Mouse (Mus musculus) cerebellum, adult 2 months (tissue): ENCODE results near the gene Prr3. TPM values are rescaled to one million over a fixed set of nuclear protein-coding genes. Genes with fewer than 3 reads are reported as not detected.

Source experiments
- DNase-seq, 2 experiments: peaks; one replicate each; pipeline ENCODE4 v3.0.0; 2021
- H3K27ac ChIP-seq: fragments of 200-500 bp; 2 replicates; pipeline ENCODE4 v1.5.1; 2012; ENCODE audit warnings: low read length, control low read depth, inconsistent platforms; ENCODE audit not compliant: insufficient read depth
- H3K27me3 ChIP-seq: fragments of 200-500 bp; 2 replicates; pipeline ENCODE4 v1.6.1; 2012; ENCODE audit warnings: inconsistent platforms, mild to moderate bottlenecking, low read length, moderate library complexity; ENCODE audit not compliant: control insufficient read depth, insufficient read depth
- H3K4me1 ChIP-seq: fragments of 200-500 bp; 2 replicates; pipeline ENCODE4 v1.6.1; 2011; ENCODE audit warnings: low read length; ENCODE audit not compliant: control insufficient read depth, insufficient read depth
- H3K4me3 ChIP-seq: fragments of 200-500 bp; replicated peaks from 2 replicates; pipeline ENCODE3; 2011; ENCODE audit warnings: mild to moderate bottlenecking, low read depth, low read length, control low read depth; ENCODE audit not compliant: insufficient read depth
- CTCF ChIP-seq: fragments of 200-500 bp; IDR thresholded peaks from 2 replicates; pipeline ENCODE4 v1.5.1; 2011; ENCODE audit warnings: low read depth, mild to moderate bottlenecking, control low read depth, low read length, moderate library complexity, borderline replicate concordance; ENCODE audit not compliant: insufficient read depth
- POLR2A ChIP-seq: fragments of 200-500 bp; IDR thresholded peaks from 2 replicates; pipeline ENCODE4 v1.6.1; 2011; ENCODE audit warnings: low read length, control low read depth, borderline replicate concordance; ENCODE audit not compliant: insufficient read depth
- WGBS: fragments of 180-500 bp; shearing (Covaris S2); methylation state at CpG from one replicate; pipeline ENCODE4 v1.1.7; 2018; 5-methylcytosine and 5-hydroxymethylcytosine counted together
- polyA plus RNA-seq: library from polyadenylated mRNA; depleted of rRNA; stranded (reverse); fragments of >200 nt; gene quantifications from 2 replicates; pipeline ENCODE4 v1.2.3, GENCODE M21; 2012; rRNA removed

The Prr3 gene
- polyA plus RNA-seq = 38.8 and 42.6 TPM in 2 replicates

DNA sequence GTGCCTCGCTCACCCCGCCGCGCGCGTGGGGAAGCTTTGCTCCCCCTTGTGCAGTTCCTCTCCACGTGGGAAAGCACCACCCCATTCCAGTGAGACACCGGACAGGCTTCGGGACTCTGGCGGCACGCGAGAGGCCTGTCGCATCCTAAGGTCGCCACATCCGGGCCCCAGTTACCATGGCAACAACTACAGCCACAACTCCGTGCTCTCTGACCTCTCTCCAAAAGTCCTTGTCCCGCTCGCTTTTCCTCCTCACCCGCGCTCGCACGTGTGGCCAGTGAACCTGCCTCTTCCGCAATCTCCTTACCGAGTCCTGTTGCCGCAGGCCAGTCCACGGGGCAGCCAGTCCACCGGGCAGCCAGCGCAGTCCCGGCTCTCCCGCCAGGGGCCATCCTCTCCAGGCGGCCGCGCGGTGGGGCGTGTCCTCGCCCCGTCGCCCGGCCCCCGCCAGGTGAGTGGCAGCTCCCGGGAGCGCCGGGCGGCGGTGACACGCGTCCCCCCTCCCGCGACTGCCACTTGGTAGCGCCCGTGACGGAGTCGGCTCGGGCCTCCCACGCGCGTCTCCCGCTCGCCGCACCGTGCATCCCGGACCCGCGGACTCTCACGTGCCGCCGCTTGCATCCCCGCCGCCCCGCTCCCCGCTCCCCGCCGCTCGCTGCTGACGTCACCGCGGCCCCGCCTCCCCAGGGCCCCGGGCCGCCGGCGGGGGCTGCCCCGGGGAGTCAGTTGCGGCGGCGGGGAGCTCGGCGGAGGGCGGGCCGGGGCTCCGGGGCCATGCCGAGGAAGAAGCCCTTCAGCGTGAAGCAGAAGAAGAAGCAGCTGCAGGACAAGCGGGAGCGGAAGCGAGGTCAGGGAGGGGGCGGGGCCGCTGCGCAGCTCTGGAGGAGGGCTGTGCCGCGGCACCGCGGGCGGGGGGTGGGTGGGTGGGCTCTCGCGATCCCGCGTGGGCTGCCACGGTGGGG lies at the start of gene Prr3, which contains the start of gene Gnl1:
Prr3 (minus strand) TSS at position 836 of the 962 bp plus-strand sequence.
Gnl1 (plus strand) TSS at position 451 of the 962 bp plus-strand sequence.
- peak; percentile 92 to 97 for DNase-seq
- TF ChIP-seq POLR2A (no peak), CTCF (no peak)
- Histone ChIP-seq H3K27me3 (no peaks in the 10 kb centered on the region), H3K27ac (peak within 1 kb of the TSS; percentile 82), H3K4me3 (peak within 1 kb of the TSS; percentile 78), H3K4me1 (no peaks in the 10 kb centered on the region)
- WGBS = under 1% methylated on average over 97 of the region's 109 CpGs

DNA sequence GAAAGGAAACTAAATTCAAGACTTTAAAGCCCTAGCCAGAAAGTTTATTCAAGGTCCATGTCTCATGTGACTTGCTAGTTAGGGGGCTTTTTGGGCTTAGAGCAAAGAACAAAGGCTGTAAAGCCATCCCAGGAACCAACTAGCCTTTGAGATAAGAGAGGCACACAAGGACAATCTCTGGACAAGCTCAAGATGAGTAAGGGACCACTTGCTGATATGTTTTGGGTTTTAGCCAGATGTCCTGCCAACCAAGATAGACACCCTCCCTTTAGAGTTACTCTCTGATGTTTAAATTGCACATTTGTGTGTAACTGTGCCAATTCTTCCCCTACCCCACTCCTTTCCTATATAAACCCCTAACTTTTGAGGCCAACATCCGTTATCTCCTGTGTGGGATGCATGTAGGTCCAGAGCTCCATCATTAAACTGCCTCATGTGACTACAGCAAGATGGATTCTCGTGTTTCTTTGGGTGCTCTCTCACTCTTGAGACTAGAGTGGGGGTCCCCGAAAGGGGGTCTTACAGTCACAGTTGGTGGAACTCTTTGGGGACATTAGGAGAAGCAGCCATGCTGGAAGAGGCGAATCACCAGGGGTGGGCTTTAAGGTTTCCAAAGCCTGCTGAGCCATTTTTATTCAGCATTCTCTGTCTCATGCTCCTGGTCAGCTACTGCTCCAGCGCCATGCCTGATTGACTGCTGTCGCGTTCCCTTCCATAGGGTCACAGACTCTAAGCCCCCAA lies 49.0 kb upstream of the Prr3 start:
- H3K27ac ChIP-seq = no peak overlapping the region
- WGBS = 60% methylated on average over 7 of the region's 7 CpGs
- no peaks in the 10 kb centered on the region for H3K4me1 ChIP-seq
- H3K27me3 ChIP-seq = no peaks in the 10 kb centered on the region
- no peak overlapping the region for H3K4me3 ChIP-seq
- DNase-seq = no peak
- TF ChIP-seq POLR2A (no peak), CTCF (no peak)

DNA sequence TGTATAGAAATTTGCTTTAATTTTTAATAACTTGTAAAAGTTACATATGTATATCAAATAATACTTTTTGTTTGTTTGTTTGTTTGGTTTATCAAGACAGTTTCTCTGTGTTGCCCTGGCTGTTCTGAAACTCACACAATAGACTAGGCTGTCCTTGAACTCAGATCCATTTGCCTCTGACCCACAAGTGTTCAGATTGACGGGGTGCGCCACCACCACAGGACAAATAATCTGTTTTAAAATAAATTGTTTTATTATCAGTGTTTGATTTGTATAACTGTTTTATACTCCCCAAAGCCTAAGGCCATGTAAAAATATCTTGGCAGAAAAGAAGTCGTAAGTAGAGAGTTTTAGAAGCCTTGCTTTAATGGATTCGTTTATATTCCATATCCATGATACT lies 47.6 kb upstream of the Prr3 start:
- Histone ChIP-seq H3K27me3 (no peaks in the 10 kb centered on the region), H3K4me3 (no peak overlapping the region), H3K4me1 (no peaks in the 10 kb centered on the region), H3K27ac (no peak overlapping the region)
- no peak for TF ChIP-seq POLR2A
- no peak for TF ChIP-seq CTCF
- 93% methylated on average over 4 of the region's 4 CpGs for WGBS
- no peak for DNase-seq

DNA sequence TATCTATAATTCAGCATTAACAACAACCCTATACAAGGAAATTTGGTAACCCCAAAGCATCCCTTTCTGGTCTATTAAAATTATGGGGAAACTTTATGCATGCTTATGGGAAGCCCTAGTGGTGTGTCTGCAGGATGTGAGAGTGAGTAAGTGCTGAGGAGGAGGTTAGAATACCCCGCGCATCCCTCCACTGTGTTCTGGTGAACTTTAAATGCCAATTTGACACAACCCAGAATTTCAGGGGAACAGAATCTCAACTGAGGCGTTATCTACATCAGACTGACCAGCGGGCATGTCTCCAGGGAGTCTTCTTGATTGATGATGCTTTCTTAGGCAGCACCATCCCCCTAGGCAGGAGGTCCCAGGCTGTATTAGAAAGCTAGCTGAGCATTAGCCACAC lies 45.9 kb upstream of the Prr3 start:
- no peaks in the 10 kb centered on the region for H3K4me1 ChIP-seq
- 46% methylated on average over 4 of the region's 4 CpGs for WGBS
- no peaks in the 10 kb centered on the region for H3K27me3 ChIP-seq
- TF ChIP-seq CTCF (no peak), POLR2A (no peak)
- no peak overlapping the region for H3K27ac ChIP-seq
- H3K4me3 ChIP-seq = no peak overlapping the region
- no peak for DNase-seq

DNA sequence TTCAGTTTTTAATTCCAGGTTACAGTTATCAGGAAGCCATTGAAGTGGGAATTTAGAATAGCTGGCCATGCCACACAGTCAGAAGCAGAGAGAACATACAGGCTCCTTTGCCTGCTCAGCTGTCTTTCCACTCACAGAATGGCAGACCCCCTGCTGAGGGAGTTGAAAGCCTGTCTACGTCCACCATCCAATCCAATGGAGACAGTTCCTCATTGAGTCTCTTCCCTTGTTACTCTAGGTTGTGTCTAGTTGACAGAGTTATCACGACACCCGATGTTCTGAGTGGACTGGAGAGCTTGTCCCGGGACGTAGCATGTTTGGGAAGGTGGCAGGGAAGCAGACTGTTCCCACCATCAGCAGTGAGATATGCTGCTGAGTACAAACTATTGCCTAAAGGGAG lies 45.2 kb upstream of the Prr3 start:
- TF ChIP-seq POLR2A (no peak), CTCF (no peak)
- no peak overlapping the region for H3K4me3 ChIP-seq
- no peak for DNase-seq
- WGBS = 43% methylated on average over 5 of the region's 5 CpGs
- H3K27me3 ChIP-seq = no peaks in the 10 kb centered on the region
- H3K4me1 ChIP-seq = no peaks in the 10 kb centered on the region
- H3K27ac ChIP-seq = no peak overlapping the region

DNA sequence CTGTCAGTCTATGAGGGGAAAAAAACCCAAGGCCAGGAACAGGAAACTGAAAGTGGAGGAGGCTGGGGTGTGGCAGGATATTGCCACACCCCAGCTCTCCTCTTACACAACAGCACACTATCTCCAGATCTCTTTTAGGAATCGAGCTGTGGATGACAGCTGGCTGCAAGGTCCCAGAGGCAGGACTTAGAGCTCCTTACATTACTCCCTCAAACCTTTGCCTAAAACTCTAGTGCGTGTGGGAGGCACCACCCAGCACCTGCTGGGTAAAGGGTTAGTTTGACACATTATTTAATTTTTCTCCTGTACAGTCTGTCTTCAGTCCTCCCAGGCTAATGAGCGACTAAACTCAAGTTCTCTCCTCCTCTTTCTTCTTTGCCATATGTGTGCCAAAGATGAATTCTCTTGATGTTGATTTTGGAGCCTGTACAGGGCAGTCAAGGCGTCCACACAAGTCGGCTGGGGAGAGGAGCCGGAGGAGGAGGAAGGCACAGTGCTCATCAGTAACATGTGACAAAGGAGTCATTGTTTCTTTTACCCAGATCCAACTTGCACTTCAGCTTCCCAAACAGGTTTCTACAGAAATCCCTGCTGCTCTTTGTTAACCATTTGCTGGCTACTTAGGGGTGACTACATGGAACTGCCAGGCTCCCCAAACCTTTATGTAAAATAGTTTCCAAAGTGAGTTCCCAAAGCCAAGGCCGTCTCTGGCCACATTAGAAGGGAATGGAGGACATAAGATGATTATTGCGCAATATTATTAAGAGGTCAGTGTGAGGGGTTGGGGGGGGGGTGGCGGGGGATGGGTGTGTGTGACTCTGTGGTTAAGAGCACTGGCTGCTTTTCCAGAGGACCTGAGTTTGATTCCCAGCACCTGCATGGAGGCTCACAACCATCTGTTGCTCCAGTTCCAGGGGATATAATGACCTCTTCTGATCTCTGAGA lies 43.9 kb upstream of the Prr3 start:
- Histone ChIP-seq H3K27me3 (no peaks in the 10 kb centered on the region), H3K4me1 (no peaks in the 10 kb centered on the region), H3K27ac (no peak overlapping the region), H3K4me3 (no peak overlapping the region)
- 58% methylated on average over 9 of the region's 9 CpGs for WGBS
- TF ChIP-seq POLR2A = no peak
- no peak for TF ChIP-seq CTCF
- DNase-seq = no peak

DNA sequence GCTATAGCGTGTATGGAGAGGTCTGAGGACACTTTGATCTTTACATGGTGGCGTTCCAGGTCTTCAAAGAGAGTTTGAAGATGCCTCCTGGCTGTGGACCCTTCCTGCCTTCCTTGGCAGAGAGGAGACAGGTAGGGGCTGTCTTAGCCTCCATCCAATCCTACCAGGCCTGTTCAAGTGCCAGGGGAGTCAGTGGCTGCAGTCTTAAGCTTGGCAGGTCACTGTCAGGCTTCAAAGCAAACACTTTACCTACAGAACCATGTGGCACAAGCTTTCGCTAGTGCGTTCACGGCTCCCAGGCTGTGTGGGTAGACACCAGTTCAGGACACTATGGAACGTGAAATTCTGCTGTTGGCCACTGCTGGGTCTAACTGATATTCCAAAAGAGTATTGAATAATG lies 42.9 kb upstream of the Prr3 start:
- Histone ChIP-seq H3K27me3 (no peaks in the 10 kb centered on the region), H3K4me1 (no peaks in the 10 kb centered on the region), H3K27ac (no peak overlapping the region), H3K4me3 (no peak overlapping the region)
- DNase-seq = no peak
- TF ChIP-seq CTCF (no peak), POLR2A (no peak)
- WGBS = 91% methylated on average over 6 of the region's 6 CpGs
